Mouse (Mus musculus) intestine, embryonic 15.5 days (tissue): ENCODE measurements around the gene Ppt1. TPM values are rescaled to one million over a fixed set of nuclear protein-coding genes. Genes with fewer than 3 reads are reported as not detected.

ENCODE experiments used
- ATAC-seq: fragments of 200-750 bp; cut with Nextera tagmentation; 2 replicates; pipeline ENCODE4 v1.8.0; 2017; ENCODE audit warnings: moderate TSS enrichment, moderate library complexity
- H3K27ac ChIP-seq: fragments of 300-500 bp; sonication (generic); 2 replicates; pipeline ENCODE4 v1.5.1; 2015; ENCODE audit warnings: mild to moderate bottlenecking, inconsistent platforms
- H3K27me3 ChIP-seq: fragments of 300-500 bp; sonication (generic); replicated peaks from 2 replicates; pipeline ENCODE4 v1.6.1; 2015; ENCODE audit warnings: inconsistent platforms
- H3K36me3 ChIP-seq: fragments of 300-500 bp; sonication (generic); 2 replicates; pipeline ENCODE4 v1.6.1; 2015; ENCODE audit warnings: inconsistent platforms
- H3K4me1 ChIP-seq: fragments of 300-500 bp; sonication (generic); replicated peaks from 2 replicates; pipeline ENCODE4 v1.6.1; 2015; ENCODE audit warnings: inconsistent platforms
- H3K4me2 ChIP-seq: fragments of 300-500 bp; sonication (generic); replicated peaks from 2 replicates; pipeline ENCODE4 v1.6.1; 2015; ENCODE audit warnings: mild to moderate bottlenecking, inconsistent platforms
- H3K4me3 ChIP-seq: fragments of 300-500 bp; sonication (generic); replicated peaks from 2 replicates; pipeline ENCODE4 v1.5.1; 2015; ENCODE audit warnings: inconsistent platforms
- H3K9ac ChIP-seq: fragments of 300-500 bp; sonication (generic); 2 replicates; pipeline ENCODE4 v1.6.1; 2015; ENCODE audit warnings: inconsistent platforms
- H3K9me3 ChIP-seq: fragments of 300-500 bp; sonication (generic); 2 replicates; pipeline ENCODE4 v1.6.1; 2016; ENCODE audit warnings: inconsistent platforms
- WGBS: fragments of 180-500 bp; shearing (Covaris S2); methylation state at CpG from one replicate; pipeline ENCODE4 v1.1.7; 2015; 5-methylcytosine and 5-hydroxymethylcytosine counted together
- polyA plus RNA-seq: library from polyadenylated mRNA; unstranded; fragments of >200 nt; fragmentation: Nextera tagmentation; extraction: Ambion mirVana; gene quantifications from 2 replicates; pipeline ENCODE4 v1.2.1, GENCODE M21; 2015

The Ppt1 gene
- polyA plus RNA-seq, 1 experiment from 2014 or later = 70.7 TPM

DNA sequence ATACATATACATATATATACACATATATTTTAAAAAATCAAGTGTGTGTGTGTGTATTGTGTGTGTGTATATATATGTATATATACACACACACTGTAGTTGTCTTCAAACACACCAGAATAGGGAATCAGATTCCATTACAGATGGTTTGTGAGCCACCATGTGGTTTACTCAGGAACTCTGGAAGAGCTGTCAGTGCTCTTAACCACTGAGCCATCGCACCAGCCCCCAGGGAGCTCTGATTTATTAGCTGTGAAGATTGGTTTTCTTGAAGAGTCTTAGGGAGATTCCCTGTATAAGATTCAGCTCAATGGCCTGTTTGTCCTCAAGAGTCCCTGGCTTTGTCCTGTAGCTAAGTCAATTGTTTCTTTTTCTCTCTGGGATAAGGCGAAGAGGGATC lies 2.0 kb downstream of the Ppt1 start:
- ATAC-seq = no peak
- H3K4me1 ChIP-seq = peaks cover 4% of the 10 kb centered on the region
- WGBS = 77% methylated on average over 2 of the region's 2 CpGs
- H3K4me3 ChIP-seq = no peak overlapping the region
- H3K27me3 ChIP-seq = no peaks in the 10 kb centered on the region
- no peaks in the 10 kb centered on the region for H3K9me3 ChIP-seq
- H3K4me2 ChIP-seq = no peak overlapping the region
- H3K36me3 ChIP-seq = no peaks in the 10 kb centered on the region
- H3K9ac ChIP-seq = no peak overlapping the region
- no peak overlapping the region for H3K27ac ChIP-seq

DNA sequence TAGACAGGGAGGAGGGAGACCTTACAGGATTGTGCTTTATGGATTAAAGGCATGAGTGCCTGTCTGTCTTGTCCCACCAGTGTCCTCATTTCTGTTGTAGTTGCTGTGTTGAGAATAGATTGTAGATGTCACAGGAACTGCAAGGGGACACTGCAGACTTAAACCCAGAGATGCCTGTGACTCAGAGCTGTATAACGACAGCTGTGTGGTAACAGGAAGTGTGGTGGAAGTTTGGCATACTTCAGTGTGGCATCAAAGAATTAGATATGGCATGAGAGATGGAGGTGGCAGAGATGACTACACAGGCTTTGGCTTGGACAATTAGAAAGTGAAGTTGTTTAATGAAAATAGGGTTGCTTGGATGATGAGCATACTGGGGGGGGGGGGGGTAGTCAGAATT lies 2.4 kb downstream of the Ppt1 start:
- no peaks in the 10 kb centered on the region for H3K27me3 ChIP-seq
- no peak for ATAC-seq
- WGBS = 55% methylated on average over 1 of the region's 1 CpGs

DNA sequence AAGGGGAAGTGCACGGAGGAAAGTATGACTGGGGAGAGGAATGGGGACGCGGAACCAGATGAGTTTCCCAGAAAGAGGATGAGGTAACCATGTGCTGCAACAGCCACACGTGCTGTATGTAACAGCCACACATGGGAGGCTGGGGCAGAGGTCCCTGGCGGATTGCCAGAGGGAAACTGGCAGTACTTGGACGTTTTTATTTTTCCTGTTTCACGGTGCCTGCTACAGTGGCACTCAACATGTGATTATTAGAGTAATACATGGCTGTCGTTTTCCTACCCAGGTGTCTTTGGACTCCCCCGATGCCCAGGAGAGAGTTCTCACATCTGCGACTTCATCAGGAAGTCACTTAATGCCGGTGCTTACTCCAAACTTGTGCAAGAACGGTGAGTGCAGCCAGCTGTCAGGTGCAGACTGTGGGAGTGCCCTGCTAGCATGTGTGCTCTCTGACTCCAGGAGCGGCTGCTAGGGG lies 12.1 kb downstream of the Ppt1 start:
- Histone ChIP-seq H3K4me3 (no peak overlapping the region), H3K9ac (no peak overlapping the region), H3K9me3 (no peaks in the 10 kb centered on the region), H3K27me3 (no peaks in the 10 kb centered on the region), H3K4me1 (no peaks in the 10 kb centered on the region), H3K4me2 (no peak overlapping the region), H3K36me3 (peaks cover 26% of the 10 kb centered on the region), H3K27ac (no peak overlapping the region)
- ATAC-seq = peak; percentile 58
- 68% methylated on average over 13 of the region's 13 CpGs for WGBS

More for the DNA sequence above, 2.4 kb downstream of the Ppt1 start:
- H3K27ac ChIP-seq = no peak overlapping the region
- H3K36me3 ChIP-seq = no peaks in the 10 kb centered on the region
- no peak overlapping the region for H3K9ac ChIP-seq
- no peaks in the 10 kb centered on the region for H3K9me3 ChIP-seq
- no peak overlapping the region for H3K4me3 ChIP-seq
- peaks cover 4% of the 10 kb centered on the region for H3K4me1 ChIP-seq
- H3K4me2 ChIP-seq = no peak overlapping the region

DNA sequence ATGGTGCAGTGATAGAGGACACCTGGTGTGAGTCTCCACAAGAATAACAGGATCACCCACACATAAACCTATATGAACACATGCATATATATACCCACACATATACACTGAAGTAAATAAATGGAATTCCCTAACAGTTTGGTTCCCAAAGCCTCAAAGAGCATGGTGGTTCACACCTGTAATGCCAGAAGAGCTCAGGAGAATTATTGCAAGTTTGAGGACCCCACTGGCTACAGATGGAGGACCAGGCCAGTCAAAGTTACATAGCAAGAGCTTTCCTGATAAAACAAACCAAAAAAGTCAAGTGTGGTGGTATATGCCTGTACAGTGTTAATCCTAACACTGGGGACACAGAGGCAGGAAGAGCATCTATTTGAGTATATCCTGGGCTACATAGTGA lies 15.5 kb downstream of the Ppt1 start:
- no peak for ATAC-seq

DNA sequence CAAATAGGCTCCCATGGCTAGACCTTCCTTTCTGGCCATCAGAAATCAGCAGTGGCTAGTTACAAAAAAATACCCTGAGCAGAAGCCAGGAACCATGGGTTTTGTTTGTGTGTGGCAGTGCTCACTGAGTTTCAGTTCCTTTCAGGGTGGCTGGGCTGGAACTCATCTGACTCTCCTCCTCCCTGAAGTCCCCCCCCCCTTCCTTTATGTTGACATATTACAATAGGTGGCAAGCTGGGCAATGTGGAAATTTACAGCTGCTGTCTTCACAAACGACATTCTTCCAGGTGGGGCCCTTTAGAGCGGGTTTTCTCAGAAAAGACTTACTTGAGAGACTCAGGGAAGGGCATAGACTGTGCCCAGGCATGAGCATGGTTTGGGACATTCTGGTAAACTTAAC lies 17.6 kb downstream of the Ppt1 start:
- no peak for ATAC-seq
- H3K4me3 ChIP-seq = no peak overlapping the region
- WGBS = 44% methylated on average over 2 of the region's 2 CpGs
- H3K27ac ChIP-seq = no peak overlapping the region
- H3K9ac ChIP-seq = no peak overlapping the region
- no peaks in the 10 kb centered on the region for H3K4me1 ChIP-seq
- no peaks in the 10 kb centered on the region for H3K9me3 ChIP-seq
- H3K36me3 ChIP-seq = peaks cover 19% of the 10 kb centered on the region
- H3K27me3 ChIP-seq = no peaks in the 10 kb centered on the region
- no peak overlapping the region for H3K4me2 ChIP-seq

More for the DNA sequence above, 15.5 kb downstream of the Ppt1 start:
- Histone ChIP-seq H3K9me3 (no peaks in the 10 kb centered on the region), H3K4me1 (no peaks in the 10 kb centered on the region), H3K9ac (no peak overlapping the region), H3K27me3 (no peaks in the 10 kb centered on the region), H3K36me3 (peaks cover 12% of the 10 kb centered on the region), H3K27ac (no peak overlapping the region), H3K4me3 (no peak overlapping the region), H3K4me2 (no peak overlapping the region)

DNA sequence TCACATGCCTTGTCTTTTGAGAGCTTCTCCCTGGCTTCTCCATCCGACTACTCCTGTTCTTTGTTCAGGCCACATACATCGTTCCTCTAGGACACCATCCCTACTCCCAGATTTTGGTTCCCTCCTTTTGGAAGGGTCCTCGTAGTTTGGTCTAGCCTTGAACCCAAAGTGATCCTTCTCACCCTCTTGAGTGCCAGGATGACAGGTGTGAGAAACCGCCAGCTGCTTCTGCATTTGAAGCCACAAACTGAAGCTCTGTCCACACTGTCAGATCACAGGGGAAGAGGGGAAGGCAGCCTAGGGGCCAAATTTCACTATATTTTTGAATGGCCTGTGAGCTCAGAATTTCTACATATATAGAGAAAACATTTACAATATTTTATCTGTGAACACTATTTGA lies 18.7 kb downstream of the Ppt1 start:
- no peak overlapping the region for H3K4me3 ChIP-seq
- H3K9me3 ChIP-seq = no peaks in the 10 kb centered on the region
- ATAC-seq = no peak
- peaks cover 18% of the 10 kb centered on the region for H3K36me3 ChIP-seq
- no peak overlapping the region for H3K9ac ChIP-seq
- no peaks in the 10 kb centered on the region for H3K27me3 ChIP-seq
- H3K27ac ChIP-seq = no peak overlapping the region
- H3K4me2 ChIP-seq = no peak overlapping the region
- WGBS = 92% methylated on average over 4 of the region's 4 CpGs
- no peaks in the 10 kb centered on the region for H3K4me1 ChIP-seq

DNA sequence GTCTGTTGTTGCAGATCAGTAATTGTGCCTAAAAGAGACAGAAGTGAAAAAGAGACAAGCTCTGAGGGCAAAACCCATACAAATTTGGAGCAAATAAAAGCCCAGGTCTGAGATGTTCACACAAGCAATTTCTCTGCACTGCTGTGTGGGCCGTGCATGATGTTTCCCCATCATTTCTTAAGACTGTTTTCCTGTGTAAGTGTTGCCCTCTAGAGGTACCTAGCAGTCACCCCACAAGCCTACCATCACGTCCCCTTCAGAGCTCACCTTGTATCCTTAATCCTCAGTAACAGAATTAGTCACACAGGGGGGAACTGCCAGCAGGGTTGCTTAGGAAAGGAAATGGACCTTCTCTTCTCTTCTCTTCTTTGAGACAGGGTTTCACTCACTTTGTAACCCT lies 21.9 kb downstream of the Ppt1 start:
- WGBS = 61% methylated on average over 2 of the region's 2 CpGs
- Histone ChIP-seq H3K9me3 (no peaks in the 10 kb centered on the region), H3K27ac (no peak overlapping the region), H3K9ac (no peak overlapping the region), H3K4me1 (no peaks in the 10 kb centered on the region), H3K36me3 (peaks cover 27% of the 10 kb centered on the region), H3K4me2 (no peak overlapping the region), H3K4me3 (no peak overlapping the region), H3K27me3 (no peaks in the 10 kb centered on the region)
- no peak for ATAC-seq

DNA sequence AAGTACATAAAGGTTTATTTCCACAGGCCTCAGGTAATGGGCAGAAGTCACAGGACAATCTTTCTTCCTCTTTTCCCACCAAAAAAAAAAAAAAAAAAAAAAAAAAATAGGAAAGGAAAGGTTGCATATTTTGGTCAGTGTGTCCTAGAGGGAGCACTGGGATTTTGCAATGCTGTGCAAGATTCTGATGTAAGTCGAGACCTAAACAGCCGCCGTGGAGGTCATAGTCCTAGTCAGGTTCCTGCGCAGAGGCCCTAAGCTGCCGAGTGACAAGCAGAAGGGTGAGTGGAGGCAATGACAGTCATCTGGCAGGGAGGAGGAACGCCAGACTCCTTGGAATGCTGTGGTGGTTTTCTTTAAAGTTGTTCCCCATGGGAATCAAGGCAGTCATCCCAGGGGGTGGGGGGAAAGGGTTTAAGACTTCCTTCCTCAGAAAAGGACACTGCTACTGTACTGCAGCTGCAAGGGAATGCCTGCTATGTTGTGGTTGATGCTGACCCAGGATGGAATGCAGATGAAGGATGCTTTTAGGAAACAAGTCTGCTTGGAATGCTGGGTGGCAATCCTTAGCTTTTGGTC lies 23.1 kb downstream of the Ppt1 start:
- Histone ChIP-seq H3K9ac (no peak overlapping the region), H3K9me3 (no peaks in the 10 kb centered on the region), H3K4me1 (no peaks in the 10 kb centered on the region), H3K36me3 (peaks cover 33% of the 10 kb centered on the region), H3K27ac (no peak overlapping the region), H3K27me3 (no peaks in the 10 kb centered on the region), H3K4me3 (no peak overlapping the region), H3K4me2 (no peak overlapping the region)
- 75% methylated on average over 6 of the region's 6 CpGs for WGBS
- ATAC-seq = no peak

DNA sequence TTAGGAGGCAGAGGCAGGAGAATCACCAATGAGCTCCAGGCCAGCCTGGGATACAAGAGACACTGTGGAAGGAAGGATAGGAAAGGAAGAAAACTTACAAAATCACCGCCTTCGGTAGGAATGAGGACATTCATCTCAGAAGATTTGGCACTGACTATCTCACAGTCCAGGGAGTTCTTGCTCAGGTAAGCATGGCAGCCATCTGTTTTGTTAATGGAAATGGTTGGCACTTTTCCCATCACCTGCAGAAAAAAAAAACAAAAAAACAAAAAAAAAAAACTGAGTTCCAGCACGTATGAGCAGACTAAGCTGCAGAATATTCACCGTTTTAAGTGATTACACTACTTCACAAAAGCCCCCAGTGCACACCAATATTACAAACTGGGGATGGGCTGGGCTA lies 25.8 kb downstream of the Ppt1 start:
- no peaks in the 10 kb centered on the region for H3K4me1 ChIP-seq
- no peak for ATAC-seq
- peaks cover 46% of the 10 kb centered on the region for H3K36me3 ChIP-seq
- H3K4me2 ChIP-seq = no peak overlapping the region
- H3K9ac ChIP-seq = no peak overlapping the region
- H3K27me3 ChIP-seq = no peaks in the 10 kb centered on the region
- WGBS = 93% methylated on average over 4 of the region's 4 CpGs
- H3K27ac ChIP-seq = no peak overlapping the region
- H3K4me3 ChIP-seq = no peak overlapping the region
- no peaks in the 10 kb centered on the region for H3K9me3 ChIP-seq

DNA sequence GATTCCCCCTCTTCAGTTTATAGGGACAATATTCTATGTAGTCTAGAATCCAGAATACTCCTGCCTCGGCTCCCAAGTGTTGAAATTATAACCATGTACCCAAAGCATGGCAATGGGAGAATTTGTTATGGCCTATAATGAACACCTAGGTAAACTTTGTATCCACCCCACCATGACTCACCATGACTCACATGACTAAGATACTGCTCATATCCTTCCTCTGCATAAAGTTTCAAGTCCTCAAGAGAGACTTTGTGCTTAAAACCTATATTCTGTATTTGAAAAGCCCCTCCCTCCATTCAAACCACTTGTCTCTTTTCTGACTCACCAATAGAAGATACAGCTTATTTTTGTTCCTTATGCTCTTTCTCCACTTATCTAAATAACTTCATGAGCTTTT lies 32.0 kb downstream of the Ppt1 start:
- Histone ChIP-seq H3K36me3 (peaks cover 42% of the 10 kb centered on the region), H3K27me3 (no peaks in the 10 kb centered on the region), H3K4me3 (no peak overlapping the region), H3K4me2 (no peak overlapping the region), H3K9me3 (no peaks in the 10 kb centered on the region), H3K4me1 (no peaks in the 10 kb centered on the region), H3K9ac (no peak overlapping the region), H3K27ac (no peak overlapping the region)
- WGBS = 86% methylated on average over 1 of the region's 1 CpGs
- peak; percentile 51; the same call in 1 of the 2 replicates for ATAC-seq

DNA sequence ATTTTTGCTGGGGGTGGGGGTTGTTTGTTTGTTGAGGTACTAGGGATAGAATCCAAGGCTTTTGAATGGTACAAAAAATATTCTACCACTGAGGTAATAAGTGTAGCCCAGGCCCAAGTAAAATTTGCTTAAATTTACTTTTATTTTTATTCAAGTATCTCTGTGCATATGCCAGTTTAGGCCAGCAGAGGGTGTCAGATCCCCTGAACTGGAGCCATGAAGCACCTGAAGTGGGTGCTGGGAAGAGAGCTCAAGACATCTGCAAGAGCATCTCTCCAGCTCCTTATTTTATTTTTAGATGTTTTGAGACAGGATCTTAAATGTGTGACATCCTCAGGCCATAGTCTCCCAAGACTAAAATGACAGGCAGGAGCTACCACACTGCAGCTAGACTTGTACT lies 34.0 kb downstream of the Ppt1 start:
- peaks cover 30% of the 10 kb centered on the region for H3K36me3 ChIP-seq

DNA sequence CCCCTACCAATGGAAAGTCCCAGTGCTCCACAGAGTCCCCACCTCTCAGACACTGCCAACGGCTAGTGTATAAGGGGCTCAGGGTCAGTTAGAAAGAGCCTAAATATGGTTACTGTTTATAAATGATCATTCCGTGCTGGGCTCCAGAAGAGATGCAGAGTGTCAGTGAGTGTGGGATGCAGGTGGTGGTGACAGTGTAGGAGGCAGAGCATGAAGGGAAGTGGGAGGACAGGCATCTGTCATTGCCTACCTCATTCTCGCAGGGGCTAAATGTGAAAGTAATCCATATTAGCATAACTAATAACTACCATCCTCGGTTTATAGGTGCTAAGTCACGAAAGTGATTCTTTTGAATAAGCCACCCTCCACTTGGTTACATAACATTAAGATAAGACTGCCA lies 34.7 kb downstream of the Ppt1 start:
- no peak overlapping the region for H3K4me2 ChIP-seq
- no peaks in the 10 kb centered on the region for H3K4me1 ChIP-seq
- no peak overlapping the region for H3K4me3 ChIP-seq
- WGBS = 82% methylated on average over 5 of the region's 5 CpGs
- ATAC-seq = no peak
- H3K36me3 ChIP-seq = peaks cover 24% of the 10 kb centered on the region
- no peak overlapping the region for H3K9ac ChIP-seq
- H3K9me3 ChIP-seq = no peaks in the 10 kb centered on the region
- H3K27ac ChIP-seq = no peak overlapping the region
- H3K27me3 ChIP-seq = no peaks in the 10 kb centered on the region

More for the DNA sequence above, 34.0 kb downstream of the Ppt1 start:
- Histone ChIP-seq H3K27me3 (no peaks in the 10 kb centered on the region), H3K27ac (no peak overlapping the region), H3K4me1 (no peaks in the 10 kb centered on the region), H3K9ac (no peak overlapping the region), H3K4me3 (no peak overlapping the region), H3K9me3 (no peaks in the 10 kb centered on the region), H3K4me2 (no peak overlapping the region)
- ATAC-seq = no peak

DNA sequence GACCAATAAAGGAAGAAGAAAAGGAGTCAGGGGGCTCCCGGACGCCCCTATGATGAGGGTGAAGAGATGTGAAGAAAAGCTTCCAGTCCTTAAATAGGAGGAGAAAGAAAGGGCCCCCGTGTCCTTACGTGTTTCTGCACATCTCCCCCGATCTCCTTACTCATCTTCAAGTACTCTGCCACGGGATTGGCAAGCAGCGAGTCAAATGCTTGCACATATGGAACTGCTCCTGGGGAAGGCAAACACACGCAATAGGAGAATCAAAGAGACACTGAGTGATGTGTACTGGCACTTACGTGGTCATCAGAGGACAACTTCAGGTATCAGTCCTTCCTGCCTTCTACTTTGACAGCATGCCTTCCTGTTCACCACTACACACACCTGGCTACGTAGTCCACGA lies 35.2 kb downstream of the Ppt1 start:
- no peak for ATAC-seq
- peaks cover 22% of the 10 kb centered on the region for H3K36me3 ChIP-seq
- no peak overlapping the region for H3K9ac ChIP-seq
- no peaks in the 10 kb centered on the region for H3K4me1 ChIP-seq
- H3K9me3 ChIP-seq = no peaks in the 10 kb centered on the region
- WGBS = 91% methylated on average over 11 of the region's 11 CpGs
- no peak overlapping the region for H3K27ac ChIP-seq
- no peaks in the 10 kb centered on the region for H3K27me3 ChIP-seq
- no peak overlapping the region for H3K4me2 ChIP-seq
- H3K4me3 ChIP-seq = no peak overlapping the region
